Comparison of ENCODE assay signal across 9 mouse cellular contexts in genomic region chr16:38306571-38307220, GRCm38 (mm10). TPM values are rescaled to one million over a fixed set of nuclear protein-coding genes. Genes with fewer than 3 reads are reported as not detected.
DNase-seq lines count a peak whose midpoint lies in the region; ATAC-seq and TF ChIP-seq lines count a peak whose summit lies in the region.
"Had no signal": no experiment of that assay in that cellular context is flagged by ENCODE, and none has a peak within 500 bp of the region (broad histone marks: within the 10 kb centered on the region; RNA-seq: fewer than 3 reads in every experiment).

No protein-coding gene starts in this region.

- DNase-seq in CD4-positive, CD25-positive, alpha-beta regulatory T cell, adult 2 months (ENCODE audit: low read depth, low spot score): peak; percentile 25
- no peak for DNase-seq in lung, embryonic 14.5 days
- no peak for DNase-seq in lung, adult 18-20 months
- no peak for DNase-seq in hindbrain, postnatal 0 days (ENCODE audit: low spot score)
- peak; percentile 2 for DNase-seq in naive thymus-derived CD4-positive, alpha-beta T cell, adult 2 months (ENCODE audit: low read depth)
- no peak for DNase-seq in T-cell, adult 2 months (ENCODE audit: low spot score)
- no peak for DNase-seq in right cerebral cortex, adult 18-20 months

- H3K9ac ChIP-seq in lung, embryonic 14.5 days: no peak overlapping the region
- H3K9ac ChIP-seq in hindbrain, postnatal 0 days (replicated peaks; ENCODE audit: low read length): no peak overlapping the region
- H3K9ac ChIP-seq: midbrain, embryonic 12.5 days had no signal

- no peaks in the 10 kb centered on the region for H3K36me3 ChIP-seq in lung, embryonic 14.5 days (ENCODE audit: insufficient read depth)
- no peaks in the 10 kb centered on the region for H3K36me3 ChIP-seq in hindbrain, postnatal 0 days (ENCODE audit: insufficient read depth, low read length)
- H3K36me3 ChIP-seq: midbrain, embryonic 12.5 days had no signal

- 46% methylated on average over 18 of the region's 18 CpGs for WGBS in lung, embryonic 14.5 days
- WGBS in hindbrain, postnatal 0 days: 48% methylated on average over 18 of the region's 18 CpGs

- H3K4me1 ChIP-seq in lung, embryonic 14.5 days (ENCODE audit: insufficient read depth): no peaks in the 10 kb centered on the region
- no peaks in the 10 kb centered on the region for H3K4me1 ChIP-seq in hindbrain, postnatal 0 days (ENCODE audit: insufficient read depth, low read length)

- H3K4me2 ChIP-seq in lung, embryonic 14.5 days: no peak overlapping the region
- no peak overlapping the region for H3K4me2 ChIP-seq in hindbrain, postnatal 0 days (ENCODE audit: low read depth, low read length)

- no peak overlapping the region for H3K27ac ChIP-seq in lung, embryonic 14.5 days (ENCODE audit: low read depth)
- no peak overlapping the region for H3K27ac ChIP-seq in hindbrain, postnatal 0 days
- H3K27ac ChIP-seq: midbrain, embryonic 12.5 days had no signal

- H3K27me3 ChIP-seq in lung, embryonic 14.5 days (ENCODE audit: insufficient read depth, low read length): no peaks in the 10 kb centered on the region
- H3K27me3 ChIP-seq in hindbrain, postnatal 0 days (ENCODE audit: insufficient read depth, low read length): no peaks in the 10 kb centered on the region
- H3K27me3 ChIP-seq: midbrain, embryonic 12.5 days had no signal

- H3K4me3 ChIP-seq in lung, embryonic 14.5 days (ENCODE audit: low read depth, low read length): no peak overlapping the region
- no peak overlapping the region for H3K4me3 ChIP-seq in hindbrain, postnatal 0 days (ENCODE audit: low read length)
- H3K4me3 ChIP-seq: midbrain, embryonic 12.5 days had no signal

- no peaks in the 10 kb centered on the region for H3K9me3 ChIP-seq in lung, embryonic 14.5 days (ENCODE audit: low read depth, low read length)
- H3K9me3 ChIP-seq in hindbrain, postnatal 0 days (ENCODE audit: low read length): no peaks in the 10 kb centered on the region
- H3K9me3 ChIP-seq: midbrain, embryonic 12.5 days had no signal

- peak; percentile 64 for TF ChIP-seq CTCF in lung, embryonic 14.5 days (IDR thresholded peaks at IDR 0.05; ENCODE audit: low read depth)
- peak; percentile 59 for TF ChIP-seq CTCF in hindbrain, postnatal 0 days (IDR thresholded peaks at IDR 0.05; ENCODE audit: low read depth)

- no peak for ATAC-seq in CD4-positive, CD25-positive, alpha-beta regulatory T cell, adult 4 months
- ATAC-seq in lung, embryonic 14.5 days (ENCODE audit: insufficient read depth): no peak
- 0 out of 2 replicates have a peak, but pooled peaks have one; percentile 24 for ATAC-seq in hindbrain, postnatal 0 days

RNA-seq across cellular contexts. Expression of gene Nr1i2, which starts 12.1 kb away (rescaled TPM):
- not detected for polyA plus RNA-seq in CD4-positive, CD25-positive, alpha-beta regulatory T cell, adult 4 months (2017; shearing (Covaris generic))
- not detected in 2 replicates for polyA plus RNA-seq in lung, embryonic 14.5 days (2014; fragmentation: Nextera tagmentation; extraction: Ambion mirVana)
- total RNA-seq in hindbrain, postnatal 0 days (2014; rRNA removed): not detected in 2 replicates
- polyA plus RNA-seq in hindbrain, postnatal 0 days (2015; fragmentation: Nextera tagmentation; extraction: Ambion mirVana): 0.05 TPM in 1 of 2 replicates, not detected in the other
- polyA plus RNA-seq: midbrain, embryonic 12.5 days had no signal

RNA-seq across cellular contexts. Expression of gene Maats1, which starts 35.2 kb away (rescaled TPM):
- polyA plus RNA-seq in CD4-positive, CD25-positive, alpha-beta regulatory T cell, adult 4 months (2017; shearing (Covaris generic)): under 1 TPM in 1 of 2 experiments, not detected in 1; 0.24 TPM
- 0.12 and 0.14 TPM in 2 replicates for polyA plus RNA-seq in lung, embryonic 14.5 days (2014; fragmentation: Nextera tagmentation; extraction: Ambion mirVana)
- 1.4 TPM in 2 replicates for total RNA-seq in hindbrain, postnatal 0 days (2014; rRNA removed)
- polyA plus RNA-seq in hindbrain, postnatal 0 days (2015; fragmentation: Nextera tagmentation; extraction: Ambion mirVana): 0.86 and 1.4 TPM in 2 replicates

RNA-seq across cellular contexts. Expression of gene Cox17, which starts 40.1 kb away (rescaled TPM):
- polyA plus RNA-seq in CD4-positive, CD25-positive, alpha-beta regulatory T cell, adult 4 months (2017; shearing (Covaris generic)): 100 to 1,000 TPM; 203 to 275 TPM
- 126 and 149 TPM in 2 replicates for polyA plus RNA-seq in lung, embryonic 14.5 days (2014; fragmentation: Nextera tagmentation; extraction: Ambion mirVana)
- total RNA-seq in hindbrain, postnatal 0 days (2014; rRNA removed): 12.2 and 24.5 TPM in 2 replicates
- 78.5 and 90.1 TPM in 2 replicates for polyA plus RNA-seq in hindbrain, postnatal 0 days (2015; fragmentation: Nextera tagmentation; extraction: Ambion mirVana)

RNA-seq across cellular contexts. Expression of gene Gm21987, which starts 40.1 kb away (rescaled TPM):
- not detected for polyA plus RNA-seq in CD4-positive, CD25-positive, alpha-beta regulatory T cell, adult 4 months (2017; shearing (Covaris generic))
- polyA plus RNA-seq in lung, embryonic 14.5 days (2014; fragmentation: Nextera tagmentation; extraction: Ambion mirVana): not detected in 2 replicates
- not detected in 2 replicates for total RNA-seq in hindbrain, postnatal 0 days (2014; rRNA removed)
- not detected in 2 replicates for polyA plus RNA-seq in hindbrain, postnatal 0 days (2015; fragmentation: Nextera tagmentation; extraction: Ambion mirVana)
- polyA plus RNA-seq: midbrain, embryonic 12.5 days had no signal

RNA-seq across cellular contexts. Expression of gene Popdc2, which starts 55.3 kb away (rescaled TPM):
- polyA plus RNA-seq in CD4-positive, CD25-positive, alpha-beta regulatory T cell, adult 4 months (2017; shearing (Covaris generic)): 1 to 10 TPM; 2.3 to 6.2 TPM
- polyA plus RNA-seq in lung, embryonic 14.5 days (2014; fragmentation: Nextera tagmentation; extraction: Ambion mirVana): 1.0 and 5.2 TPM in 2 replicates
- 0.10 and 0.40 TPM in 2 replicates for total RNA-seq in hindbrain, postnatal 0 days (2014; rRNA removed)
- 0.83 and 1.0 TPM in 2 replicates for polyA plus RNA-seq in hindbrain, postnatal 0 days (2015; fragmentation: Nextera tagmentation; extraction: Ambion mirVana)

Comparison
In these comparisons a context has a peak if more than half of its experiments do, and no peak if none do; other contexts are left out.
1. DNase-seq: peak in CD4-positive, CD25-positive, alpha-beta regulatory T cell, adult 2 months (single experiment) and naive thymus-derived CD4-positive, alpha-beta T cell, adult 2 months (single experiment); none in lung, embryonic 14.5 days (single experiment), lung, adult 18-20 months (0 of 2), hindbrain, postnatal 0 days (single experiment), T-cell, adult 2 months (single experiment) and right cerebral cortex, adult 18-20 months (single experiment).